14 mouse cellular contexts compared by ENCODE assay signal in genomic region chr14:99190153-99190790, GRCm38 (mm10).
A peak's percentile ranks its signal among the peaks of the same experiment; 100 is the strongest.
DNase-seq lines count a peak whose midpoint lies in the region; ATAC-seq lines count a peak whose summit lies in the region.
"Had no signal": no experiment of that assay in that cellular context is flagged by ENCODE, and none has a peak within 500 bp of the region (broad histone marks: within the 10 kb centered on the region; RNA-seq: fewer than 3 reads in every experiment).

No protein-coding gene starts in this region.

- no peak overlapping the region for H3K4me2 ChIP-seq in lung, embryonic 16.5 days (ENCODE audit: low read depth, low read length)
- H3K4me2 ChIP-seq: limb, embryonic 12.5 days; liver, embryonic 15.5 days had no signal

- no peaks in the 10 kb centered on the region for H3K27me3 ChIP-seq in lung, embryonic 16.5 days (ENCODE audit: control insufficient read depth, insufficient read depth, low read depth, low read length)
- H3K27me3 ChIP-seq: limb, embryonic 12.5 days; liver, embryonic 15.5 days had no signal

- ATAC-seq in cerebellum, adult (ENCODE audit: insufficient number of reproducible peaks, low FRiP score, low TSS enrichment), result peak; percentile 36; the same call in 1 of the 2 replicates
- ATAC-seq in lung, embryonic 16.5 days (ENCODE audit: low read depth), result peak; percentile 66
- ATAC-seq: forebrain, postnatal 0 days had no signal

- DNase-seq in cerebellum, adult 11-12 months, result no peak
- DNase-seq in lung, postnatal 10 days, result no peak
- DNase-seq in gastrocnemius, postnatal 14 days, result peak; percentile 41
- DNase-seq in lung, postnatal 36 days, result peak; percentile 58
- DNase-seq in spleen, postnatal 10 days (ENCODE audit: low spot score in 2 of 2), result no peak
- DNase-seq in adrenal gland, adult 8-10 months, result no peak
- DNase-seq: forebrain, postnatal 0 days; thymus, postnatal 4 days had no signal

- no peak overlapping the region for H3K4me3 ChIP-seq in lung, embryonic 16.5 days (ENCODE audit: low read length)
- H3K4me3 ChIP-seq: embryonic facial prominence, embryonic 10.5 days; left cerebral cortex, adult 2 months; limb, embryonic 12.5 days; liver, embryonic 15.5 days had no signal

- intact Hi-C loops in gastrocnemius, postnatal 14 days (cut with DNase I; ENCODE audit: low total_unique reads), result no loop called here

- no peaks in the 10 kb centered on the region for H3K36me3 ChIP-seq in lung, embryonic 16.5 days (ENCODE audit: control insufficient read depth, insufficient read depth, low read length)

- H3K27ac ChIP-seq in lung, embryonic 16.5 days (ENCODE audit: low read length), result no peak overlapping the region
- H3K27ac ChIP-seq: embryonic facial prominence, embryonic 10.5 days; left cerebral cortex, adult 2 months; limb, embryonic 12.5 days; liver, embryonic 15.5 days had no signal

- no peak overlapping the region for H3K9ac ChIP-seq in lung, embryonic 16.5 days (ENCODE audit: low read length)
- H3K9ac ChIP-seq: forebrain, postnatal 0 days; limb, embryonic 12.5 days; liver, embryonic 15.5 days had no signal

- no peaks in the 10 kb centered on the region for H3K4me1 ChIP-seq in lung, embryonic 16.5 days (replicated peaks; ENCODE audit: control insufficient read depth, insufficient read depth, low read length)
- H3K4me1 ChIP-seq: embryonic facial prominence, embryonic 10.5 days; limb, embryonic 12.5 days; liver, embryonic 15.5 days had no signal

- no peaks in the 10 kb centered on the region for H3K9me3 ChIP-seq in lung, embryonic 16.5 days (ENCODE audit: control insufficient read depth, low read length)
- H3K9me3 ChIP-seq: embryonic facial prominence, embryonic 10.5 days; limb, embryonic 12.5 days; liver, embryonic 15.5 days had no signal

- WGBS in lung, embryonic 16.5 days, result 65% methylated on average over 5 of the region's 5 CpGs

Comparison
In these comparisons a context has a peak if more than half of its experiments do, and no peak if none do; other contexts are left out.
1. DNase-seq: peak in gastrocnemius, postnatal 14 days (single experiment) and lung, postnatal 36 days (single experiment); none in cerebellum, adult 11-12 months (single experiment), lung, postnatal 10 days (single experiment), spleen, postnatal 10 days (0 of 2) and adrenal gland, adult 8-10 months (single experiment).